Mouse (Mus musculus) heart, adult 2 months (tissue): ENCODE results near the gene Rho.

Source experiments
- EP300 ChIP-seq: fragments of 200-500 bp; IDR thresholded peaks from 2 replicates; pipeline ENCODE4 v1.6.1; 2011; ENCODE audit warnings: low read depth, low read length, control low read depth; ENCODE audit not compliant: insufficient read depth
- POLR2A ChIP-seq: fragments of 200-500 bp; IDR thresholded peaks from 2 replicates; pipeline ENCODE4 v1.6.1; 2011; ENCODE audit warnings: mild to moderate bottlenecking, low read depth, low read length, control low read depth; ENCODE audit not compliant: insufficient read depth

DNA sequence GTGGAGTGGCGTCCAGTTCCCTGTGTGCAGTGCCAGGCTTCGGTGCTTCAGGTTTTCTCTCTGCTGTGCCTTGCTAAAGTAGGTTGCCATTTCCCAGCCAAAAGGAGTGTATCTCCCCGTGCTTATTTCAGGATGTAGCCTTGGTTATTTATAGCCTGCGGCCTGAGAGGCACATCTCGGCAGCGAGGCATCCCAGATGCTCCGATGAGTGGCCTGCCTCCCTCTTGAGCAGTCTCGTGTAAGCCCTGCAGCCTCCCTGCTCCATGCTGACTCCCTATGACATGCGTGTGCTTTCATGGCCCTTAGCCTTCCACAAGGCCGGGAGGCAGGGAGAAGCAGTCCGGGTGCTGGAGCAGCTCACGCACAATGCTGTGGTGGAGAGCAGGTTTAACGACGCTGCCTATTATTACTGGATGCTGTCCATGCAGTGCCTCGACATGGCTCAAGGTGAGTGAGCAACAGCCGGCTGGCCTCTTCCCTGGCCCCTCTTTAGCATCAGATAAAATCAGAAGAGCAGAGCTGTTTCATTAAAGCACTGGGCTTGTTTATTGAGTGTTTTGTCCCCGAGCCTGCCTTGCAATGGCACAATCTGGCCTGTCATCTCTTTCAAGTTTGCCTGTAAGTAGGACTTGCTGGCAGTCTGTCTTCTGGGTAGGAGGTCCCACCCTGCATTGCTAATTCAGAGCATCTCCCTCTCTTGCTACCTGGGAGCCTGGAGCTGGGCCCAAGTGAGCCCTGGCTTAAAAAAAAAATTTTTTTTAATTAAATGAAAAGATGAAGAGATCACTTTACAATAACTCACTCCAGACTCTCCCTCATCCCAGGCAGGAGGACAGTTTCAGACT lies 15.7 kb upstream of the Rho start:
- TF ChIP-seq EP300: peak; percentile 66; the same call in 1 of the 2 replicates
- TF ChIP-seq POLR2A: no peak
